Mouse (Mus musculus) v-Abl transformed pro-B cells (cell line): ENCODE measurements around the gene Zscan29.

Experiments
- in situ Hi-C, 2 experiments: fragments of 400-800 bp; cut with MboI; formaldehyde crosslinking; loops; one replicate each; pipeline ENCODE4 v1.15.1; 2025; ENCODE audit not compliant: unreplicated experiment in 2 of 2

The Zscan29 gene

GRCm38 (mm10) chr2:121170980-121171742 is at the start of gene Zscan29:
TSS of gene Zscan29 (minus strand) at chr2:121171125.
- in situ Hi-C loops, result no loop called here

- in situ Hi-C loops, result no loop called here
These were observed 49.1 kb upstream of the Zscan29 start for GRCm38 (mm10) chr2:121219994-121220393.

GRCm38 (mm10) chr2:121219177-121219576 is 48.3 kb upstream of the Zscan29 start:
- in situ Hi-C loops, result no loop called here

- in situ Hi-C loops, result no loop called here
These were observed 43.6 kb upstream of the Zscan29 start for GRCm38 (mm10) chr2:121214491-121214890.

GRCm38 (mm10) chr2:121206541-121206940 is 35.6 kb upstream of the Zscan29 start:
- in situ Hi-C loops, result no loop called here

GRCm38 (mm10) chr2:121204276-121204675 is 33.4 kb upstream of the Zscan29 start:
- in situ Hi-C loops, result no loop called here

- in situ Hi-C loops, result no loop called here
These were observed 24.5 kb upstream of the Zscan29 start for GRCm38 (mm10) chr2:121195466-121195865.

- in situ Hi-C loops, result no loop called here
These were observed 17.6 kb upstream of the Zscan29 start for GRCm38 (mm10) chr2:121188530-121188929.

- in situ Hi-C loops, result no loop called here
These were observed 13.2 kb upstream of the Zscan29 start for GRCm38 (mm10) chr2:121184142-121184541.

GRCm38 (mm10) chr2:121183431-121183830 is 12.5 kb upstream of the Zscan29 start:
- in situ Hi-C loops, result no loop called here

- in situ Hi-C loops, result no loop called here
These were observed 8.0 kb upstream of the Zscan29 start for GRCm38 (mm10) chr2:121178828-121179479.

- in situ Hi-C loops, result no loop called here
These were observed 399 bp downstream of the Zscan29 start, which contains the start of gene Tubgcp4 for GRCm38 (mm10) chr2:121170481-121170971. TSS of gene Tubgcp4 (plus strand) at chr2:121170654.

GRCm38 (mm10) chr2:121169902-121170301 is 1.0 kb downstream of the Zscan29 start:
- in situ Hi-C loops, result no loop called here

GRCm38 (mm10) chr2:121169173-121169572 is 1.8 kb downstream of the Zscan29 start:
- in situ Hi-C loops, result no loop called here

GRCm38 (mm10) chr2:121153100-121153499 is 17.8 kb downstream of the Zscan29 start:
- in situ Hi-C loops, result no loop called here

- in situ Hi-C loops, result no loop called here
These were observed 21.2 kb downstream of the Zscan29 start for GRCm38 (mm10) chr2:121149679-121150078.

- in situ Hi-C loops, result no loop called here
These were observed 28.5 kb downstream of the Zscan29 start for GRCm38 (mm10) chr2:121142415-121142814.

- in situ Hi-C loops, result no loop called here
These were observed 29.5 kb downstream of the Zscan29 start for GRCm38 (mm10) chr2:121141216-121142035.

- in situ Hi-C loops, result no loop called here
These were observed 30.7 kb downstream of the Zscan29 start, which contains the start of the genes Adal and Lcmt2 for GRCm38 (mm10) chr2:121140018-121140882. TSS of gene Adal (plus strand) at chr2:121140428. TSS of gene Lcmt2 (minus strand) at chr2:121140653.
